Mouse (Mus musculus): ENCODE data around the gene Ndufaf2.

- TF ChIP-seq POLR2A (IDR thresholded peaks at IDR 0.05; ENCODE audit: low read depth, low read length) = no peak
- no peak for TF ChIP-seq CTCF (IDR thresholded peaks at IDR 0.05; ENCODE audit: extremely low read depth, insufficient read length, insufficient replicate concordance, low read depth, low read length)
These were observed 111.1 kb downstream of the Ndufaf2 start for GRCm38 (mm10) chr13:108047364-108047763.

Measured in small intestine, adult 2 months (tissue).